Mouse (Mus musculus) ES-E14 (cell line): Measurements from ENCODE around the gene Asns.

ENCODE experiments used
- CHD2 ChIP-seq: IDR thresholded peaks from 2 replicates; pipeline ENCODE4 v1.6.1; 2014; ENCODE audit warnings: mild to moderate bottlenecking, low read depth, low read length, inconsistent platforms
- HCFC1 ChIP-seq: IDR thresholded peaks from 2 replicates; pipeline ENCODE4 v1.6.1; 2012; ENCODE audit warnings: low read length, inconsistent platforms, borderline replicate concordance; ENCODE audit not compliant: insufficient read depth
- MAFK ChIP-seq: IDR thresholded peaks from 2 replicates; pipeline ENCODE4 v1.6.1; 2014; ENCODE audit warnings: mild to moderate bottlenecking, low read depth, low read length, inconsistent platforms; ENCODE audit not compliant: insufficient read depth
- ZC3H11A ChIP-seq: IDR thresholded peaks from 2 replicates; pipeline ENCODE4 v1.6.1; 2012; ENCODE audit warnings: low read depth, mild to moderate bottlenecking, inconsistent platforms, low read length, borderline replicate concordance
- ZNF384 ChIP-seq: IDR thresholded peaks from 2 replicates; pipeline ENCODE4 v1.6.1; 2012; ENCODE audit warnings: low read depth, low read length, inconsistent platforms

DNA sequence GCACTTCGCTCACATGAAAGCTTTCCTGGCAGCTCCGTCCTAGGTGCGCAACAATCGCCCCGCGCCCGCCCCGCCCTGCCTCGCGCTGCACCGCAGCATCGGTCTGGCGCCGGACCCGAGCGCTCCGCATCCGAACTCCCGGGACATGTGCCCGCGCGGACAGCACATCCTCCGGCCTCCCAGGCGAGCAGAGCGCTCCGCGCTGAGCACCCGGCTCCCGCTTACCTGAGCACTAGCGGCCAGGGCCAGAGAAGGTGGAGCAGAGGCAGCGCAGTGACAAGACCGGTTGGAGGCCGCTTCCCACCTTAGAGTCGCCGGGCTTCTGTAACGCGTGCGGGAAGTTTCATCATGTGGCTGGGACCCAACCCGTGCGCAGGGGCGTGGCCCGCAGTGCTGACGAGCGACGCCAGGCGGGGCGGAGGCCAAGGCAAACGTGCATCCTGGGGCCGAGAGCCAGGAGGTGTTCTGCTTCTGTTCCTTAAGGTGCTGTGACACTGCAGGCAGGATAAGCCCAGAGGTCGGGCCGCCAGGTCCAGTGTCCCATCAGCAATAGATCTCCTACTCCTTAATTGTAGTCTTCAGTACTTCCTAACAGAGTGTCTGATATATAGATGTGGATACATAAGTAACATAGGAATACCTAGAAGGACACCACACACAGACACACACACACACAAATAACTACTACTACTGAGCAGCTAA lies at the start of gene Asns:
- no peak for TF ChIP-seq ZC3H11A
- no peak for TF ChIP-seq CHD2
- peak; percentile 62; the same call in 1 of the 2 replicates for TF ChIP-seq HCFC1
- TF ChIP-seq ZNF384 = no peak
- no peak for TF ChIP-seq MAFK
